Mouse (Mus musculus) liver, adult 2 months (tissue): ENCODE data around the gene Iqcf4.

Source experiments
- CTCF ChIP-seq: fragments of 200-500 bp; IDR thresholded peaks from 2 replicates; pipeline ENCODE4 v1.5.1; 2011; ENCODE audit warnings: low read depth, low read length, control low read depth
- POLR2A ChIP-seq: fragments of 200-500 bp; IDR thresholded peaks from 2 replicates; pipeline ENCODE4 v1.6.1; 2011; ENCODE audit warnings: low read length, control low read depth; ENCODE audit not compliant: insufficient read depth; ENCODE audit errors: extremely low read depth

- TF ChIP-seq CTCF = no peak
- no peak for TF ChIP-seq POLR2A
These were observed 45.5 kb upstream of the Iqcf4 start for GRCm38 (mm10) chr9:106616306-106616705.
